Mouse (Mus musculus) ES-E14 (cell line): ENCODE measurements around the gene Arl8a.

Experiments used
- CHD2 ChIP-seq: IDR thresholded peaks from 2 replicates; pipeline ENCODE4 v1.6.1; 2014; ENCODE audit warnings: mild to moderate bottlenecking, low read depth, low read length, inconsistent platforms
- ZNF384 ChIP-seq: IDR thresholded peaks from 2 replicates; pipeline ENCODE4 v1.6.1; 2012; ENCODE audit warnings: low read depth, low read length, inconsistent platforms

DNA sequence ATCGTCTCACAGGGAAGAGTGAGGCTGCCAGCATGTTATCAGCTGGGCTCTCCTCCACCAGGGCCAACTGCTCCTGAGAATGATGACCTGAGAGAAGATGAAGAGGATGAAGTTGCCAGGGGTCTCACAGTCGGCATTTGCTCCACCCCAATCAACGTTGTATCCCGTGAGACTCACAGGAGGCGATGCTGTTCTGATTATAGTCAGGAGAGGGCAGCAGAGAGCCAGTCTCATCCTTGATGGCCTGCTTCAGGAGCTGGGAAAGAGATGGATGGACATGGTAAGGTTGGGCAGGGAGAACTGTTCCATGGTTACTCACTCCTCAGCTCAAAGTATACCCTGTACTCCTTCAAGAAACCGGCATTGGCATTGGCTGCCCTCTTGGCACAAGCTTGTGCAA is 36.5 kb upstream of the Arl8a start:
- peak; percentile 57; the same call in 1 of the 2 replicates for TF ChIP-seq CHD2
- TF ChIP-seq ZNF384: no peak
